Mouse (Mus musculus) heart, embryonic 10.5 days (tissue): ENCODE data around the gene Ilf3. TPM values are rescaled to one million over a fixed set of nuclear protein-coding genes. Genes with fewer than 3 reads are reported as not detected.
A peak's percentile ranks its signal among the peaks of the same experiment; 100 is the strongest.
"Not testable (repeated sequence)": the region's sequence is repeated elsewhere in the genome, so short reads cannot be mapped to it uniquely, and the experiment has no call there.

Source experiments
- DNase-seq: peaks from one replicate; pipeline ENCODE4 v3.0.0-alpha.2; 2017; ENCODE audit warnings: low spot score
- H3K27ac ChIP-seq: fragments of 300-500 bp; sonication (generic); 2 replicates; pipeline ENCODE4 v1.5.1; 2016; ENCODE audit warnings: mild to moderate bottlenecking
- H3K27me3 ChIP-seq: fragments of 300-500 bp; sonication (generic); 2 replicates; pipeline ENCODE4 v1.6.1; 2016; ENCODE audit warnings: mild to moderate bottlenecking; ENCODE audit not compliant: poor library complexity, insufficient read depth, severe bottlenecking
- H3K36me3 ChIP-seq: fragments of 300-500 bp; sonication (generic); 2 replicates; pipeline ENCODE4 v1.6.1; 2016; ENCODE audit warnings: mild to moderate bottlenecking, moderate library complexity
- H3K4me1 ChIP-seq: fragments of 300-500 bp; sonication (generic); 2 replicates; pipeline ENCODE4 v1.6.1; 2016; ENCODE audit warnings: mild to moderate bottlenecking
- H3K4me3 ChIP-seq: fragments of 300-500 bp; sonication (generic); 2 replicates; pipeline ENCODE4 v1.5.1; 2016; ENCODE audit warnings: mild to moderate bottlenecking, moderate library complexity
- H3K9me3 ChIP-seq: fragments of 300-500 bp; sonication (generic); 2 replicates; pipeline ENCODE4 v1.6.1; 2016; ENCODE audit warnings: mild to moderate bottlenecking, moderate library complexity
- WGBS: fragments of 180-500 bp; shearing (Covaris S2); methylation state at CpG from one replicate; pipeline ENCODE4 v1.1.7; 2016; 5-methylcytosine and 5-hydroxymethylcytosine counted together
- polyA plus RNA-seq: library from polyadenylated mRNA; unstranded; fragments of >200 nt; fragmentation: Nextera tagmentation; extraction: Ambion mirVana; gene quantifications from 2 replicates; pipeline ENCODE4 v1.2.1, GENCODE M21; 2016

Ilf3 gene
- polyA plus RNA-seq, result 166 and 197 TPM in 2 replicates

- no peaks in the 10 kb centered on the region for H3K9me3 ChIP-seq
- H3K4me3 ChIP-seq, result peak within 1 kb of the TSS; percentile 93
- H3K36me3 ChIP-seq, result peaks cover 12% of the 10 kb centered on the region
- WGBS, result under 1% methylated on average over 66 of the region's 66 CpGs
- peak; percentile 100 for DNase-seq
- no peaks in the 10 kb centered on the region for H3K27me3 ChIP-seq
- peak within 1 kb of the TSS; percentile 95 for H3K27ac ChIP-seq
- peaks cover 8% of the 10 kb centered on the region; the same call in 1 of the 2 replicates for H3K4me1 ChIP-seq
These were observed at the start of gene Ilf3 for GRCm38 (mm10) chr9:21367357-21368111. Ilf3 (plus strand) TSS chr9:21367871.

DNA sequence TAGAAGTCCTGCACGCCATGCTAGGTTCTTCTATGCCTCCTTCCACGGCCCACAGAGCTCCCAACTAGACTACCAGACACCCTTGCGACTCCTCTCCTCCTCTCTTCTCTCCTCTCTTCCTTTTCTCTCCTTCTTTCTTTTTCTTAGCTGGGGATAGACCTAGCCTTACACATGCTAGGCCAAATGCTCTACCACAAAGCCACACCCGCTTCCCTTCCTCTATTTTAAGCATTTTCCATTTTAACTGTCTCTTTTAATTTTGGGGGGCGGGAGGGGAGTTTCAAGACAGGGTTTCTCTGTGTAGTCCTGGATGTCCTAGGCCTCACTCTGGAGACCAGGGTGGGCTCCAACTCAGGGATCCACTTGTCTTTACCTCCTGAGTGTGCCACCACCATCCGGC is 48.9 kb upstream of the Ilf3 start:
- no peak for DNase-seq
- no peak overlapping the region for H3K4me3 ChIP-seq
- H3K36me3 ChIP-seq, result no peaks in the 10 kb centered on the region
- H3K4me1 ChIP-seq, result peaks cover 27% of the 10 kb centered on the region
- no peak overlapping the region for H3K27ac ChIP-seq
- 88% methylated on average over 6 of the region's 6 CpGs for WGBS
- no peaks in the 10 kb centered on the region for H3K27me3 ChIP-seq
- no peaks in the 10 kb centered on the region for H3K9me3 ChIP-seq

DNA sequence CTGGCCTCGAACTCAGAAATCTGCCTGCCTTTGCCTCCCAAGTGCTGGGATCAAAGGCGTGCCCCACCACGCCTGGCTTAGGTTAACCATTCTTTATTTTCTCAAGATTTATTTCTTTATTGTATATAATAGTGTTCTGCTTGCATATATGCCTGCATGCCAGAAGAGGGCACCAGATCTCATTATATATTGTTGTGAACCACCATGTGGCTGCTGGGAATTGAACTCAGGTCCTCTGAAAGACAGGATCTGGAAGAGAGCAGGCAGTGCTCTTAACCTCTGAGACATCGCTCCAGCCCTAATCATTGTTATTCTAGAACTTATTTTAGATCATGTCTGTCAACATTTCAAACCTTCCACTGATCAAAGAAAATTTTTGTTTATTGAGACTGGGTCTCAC is 48.2 kb upstream of the Ilf3 start:
- 91% methylated on average over 4 of the region's 4 CpGs for WGBS
- no peak for DNase-seq
- H3K36me3 ChIP-seq, result 0 out of 2 replicates have a peak, but pooled peaks cover 4% of the 10 kb centered on the region
- peaks cover 27% of the 10 kb centered on the region for H3K4me1 ChIP-seq
- H3K9me3 ChIP-seq, result no peaks in the 10 kb centered on the region
- H3K27me3 ChIP-seq, result no peaks in the 10 kb centered on the region
- no peak overlapping the region for H3K4me3 ChIP-seq
- no peak overlapping the region for H3K27ac ChIP-seq

DNA sequence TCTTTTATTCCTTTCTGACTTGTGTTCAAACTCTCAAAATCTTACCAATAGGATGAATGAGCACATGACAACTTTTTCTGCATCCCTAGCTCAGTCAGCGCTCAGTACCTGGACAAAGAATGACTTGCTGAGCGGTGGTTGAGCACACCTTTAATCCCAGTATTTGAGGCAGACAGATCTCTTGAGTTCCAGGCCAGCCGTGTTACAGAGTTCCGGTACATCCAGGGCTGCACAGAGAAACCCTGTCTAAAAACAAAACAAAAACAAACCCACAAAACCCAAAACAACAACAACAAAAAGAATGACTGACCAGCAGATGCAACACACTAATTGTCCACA is 47.4 kb upstream of the Ilf3 start:
- Histone ChIP-seq H3K36me3 (0 out of 2 replicates have a peak, but pooled peaks cover 9% of the 10 kb centered on the region), H3K27me3 (no peaks in the 10 kb centered on the region), H3K4me1 (peaks cover 25% of the 10 kb centered on the region), H3K4me3 (peak overlapping the region; percentile 90), H3K9me3 (no peaks in the 10 kb centered on the region), H3K27ac (peak overlapping the region; percentile 93; the same call in 1 of the 2 replicates)
- no peak for DNase-seq
- 27% methylated on average over 4 of the region's 4 CpGs for WGBS

DNA sequence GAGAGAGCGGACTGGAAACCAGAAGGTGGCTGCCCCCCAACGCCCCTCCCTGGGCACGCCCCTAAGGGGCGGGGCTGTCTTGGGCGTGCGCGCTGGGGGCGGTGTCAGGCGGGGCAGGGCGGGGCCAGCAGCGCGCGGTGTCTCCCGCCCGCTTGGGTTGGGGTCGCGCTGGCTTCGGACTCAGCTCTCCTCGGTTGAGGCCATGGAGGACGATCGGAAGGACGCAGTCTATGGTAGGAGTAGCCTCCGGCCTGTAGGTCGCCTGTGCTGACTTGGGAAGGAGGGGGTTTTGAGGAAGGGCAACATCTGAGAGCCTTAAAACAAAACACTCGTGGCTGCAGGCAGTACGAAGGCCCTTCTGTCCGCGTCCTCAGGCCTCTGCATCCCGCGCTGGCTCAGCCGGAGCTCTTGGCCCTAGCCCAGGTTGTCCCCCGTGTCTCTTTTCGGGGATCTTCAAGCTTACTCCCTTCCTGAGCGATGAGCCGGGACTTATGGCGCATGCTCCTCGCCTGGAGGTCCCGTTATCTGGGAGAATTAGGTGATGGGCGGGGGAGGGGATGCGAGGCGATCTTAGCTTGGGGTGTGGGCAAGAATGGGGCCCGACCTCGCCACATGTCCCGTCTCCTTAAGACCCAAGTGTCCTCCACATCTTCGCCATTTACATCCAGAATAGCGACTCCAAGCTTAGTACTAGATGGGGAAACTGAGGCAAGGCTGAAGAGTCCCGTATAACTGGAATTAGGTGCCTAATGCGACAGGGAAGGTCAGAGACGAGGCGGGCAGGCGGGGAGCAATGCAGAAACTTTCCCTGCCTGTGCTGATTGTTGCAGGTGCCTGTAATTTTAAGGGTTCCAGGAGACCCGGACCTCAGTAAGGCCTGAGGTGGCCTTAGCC is 46.8 kb upstream of the Ilf3 start, which contains the start of gene Slc44a2:
Gene Slc44a2, plus strand, starts transcription at position 80 of the 894 bp plus-strand sequence.
- H3K36me3 ChIP-seq, result 0 out of 2 replicates have a peak, but pooled peaks cover 11% of the 10 kb centered on the region
- peak within 1 kb of the TSS; percentile 90 for H3K4me3 ChIP-seq
- WGBS, result under 1% methylated on average over 52 of the region's 52 CpGs
- peaks cover 27% of the 10 kb centered on the region for H3K4me1 ChIP-seq
- H3K27me3 ChIP-seq, result no peaks in the 10 kb centered on the region
- DNase-seq, result peak; percentile 93
- no peaks in the 10 kb centered on the region for H3K9me3 ChIP-seq
- peak within 1 kb of the TSS; percentile 93 for H3K27ac ChIP-seq

DNA sequence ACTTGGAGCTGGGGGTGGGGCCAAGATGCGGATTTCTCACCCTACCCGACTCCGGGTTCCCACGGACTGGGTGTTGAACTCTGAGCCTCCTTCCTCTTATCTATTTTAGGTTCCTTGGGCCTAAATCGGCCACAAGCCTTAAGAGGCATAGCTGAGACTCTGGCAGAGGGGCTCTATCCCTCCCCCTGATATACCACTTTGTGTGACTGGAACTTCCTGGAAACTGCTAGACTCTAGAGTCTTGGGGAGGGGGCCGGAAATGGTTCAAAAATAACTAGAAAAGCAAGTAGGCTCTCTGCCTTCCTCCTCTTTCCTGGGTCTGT is 46.2 kb upstream of the Ilf3 start:
- H3K9me3 ChIP-seq, result no peaks in the 10 kb centered on the region
- H3K36me3 ChIP-seq, result 0 out of 2 replicates have a peak, but pooled peaks cover 13% of the 10 kb centered on the region
- H3K27ac ChIP-seq, result peak overlapping the region; percentile 93
- peak overlapping the region; percentile 90 for H3K4me3 ChIP-seq
- no peaks in the 10 kb centered on the region for H3K27me3 ChIP-seq
- DNase-seq, result no peak
- H3K4me1 ChIP-seq, result peaks cover 29% of the 10 kb centered on the region
- 5% methylated on average over 6 of the region's 6 CpGs for WGBS

DNA sequence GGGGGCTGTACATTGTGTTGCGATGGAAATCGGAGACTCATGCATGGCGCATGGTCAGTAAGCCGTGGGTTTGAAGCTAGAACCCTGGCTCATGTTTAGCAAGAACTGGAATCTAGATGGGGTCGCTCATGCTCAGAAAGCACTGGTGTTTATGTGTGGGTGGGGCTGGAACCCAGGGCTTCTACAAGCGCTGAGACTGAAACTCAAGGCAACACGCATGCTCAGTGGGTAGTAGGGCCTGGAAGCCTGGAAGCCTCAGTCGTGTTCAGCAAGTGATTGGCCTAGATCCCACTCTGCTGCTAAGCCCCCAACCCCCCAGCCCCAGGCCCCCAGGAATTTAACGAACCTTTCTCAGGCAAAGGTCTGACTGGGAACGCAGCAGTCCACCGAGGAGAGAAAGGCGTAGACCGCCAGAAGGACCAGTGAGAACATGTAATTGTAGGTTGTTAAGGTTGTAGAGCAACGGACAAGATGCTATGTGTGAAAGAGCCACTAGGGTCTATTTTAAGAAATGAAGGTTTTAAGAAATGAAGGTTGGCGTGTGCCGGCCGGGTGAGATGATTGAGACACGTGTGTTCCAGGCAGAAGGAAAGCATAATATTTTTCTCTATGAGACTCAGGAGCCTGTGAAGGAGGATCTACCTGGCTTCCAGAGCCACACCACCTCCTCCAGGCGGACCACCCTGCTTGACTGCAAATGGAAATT is 45.3 kb upstream of the Ilf3 start:
- H3K4me3 ChIP-seq, result peak overlapping the region; percentile 90
- H3K9me3 ChIP-seq, result no peaks in the 10 kb centered on the region
- 78% methylated on average over 19 of the region's 19 CpGs for WGBS
- no peaks in the 10 kb centered on the region for H3K27me3 ChIP-seq
- H3K27ac ChIP-seq, result peak overlapping the region; percentile 93; the same call in 1 of the 2 replicates
- peaks cover 29% of the 10 kb centered on the region for H3K4me1 ChIP-seq
- no peak for DNase-seq
- H3K36me3 ChIP-seq, result 0 out of 2 replicates have a peak, but pooled peaks cover 13% of the 10 kb centered on the region

- H3K36me3 ChIP-seq, result 0 out of 2 replicates have a peak, but pooled peaks cover 13% of the 10 kb centered on the region
- not testable (repeated sequence) for H3K4me3 ChIP-seq, H3K9me3 ChIP-seq, H3K27me3 ChIP-seq, H3K27ac ChIP-seq, DNase-seq
- WGBS, result 83% methylated on average over 8 of the region's 8 CpGs
- H3K4me1 ChIP-seq, result peaks cover 29% of the 10 kb centered on the region
These were observed 44.8 kb upstream of the Ilf3 start for GRCm38 (mm10) chr9:21322917-21323297.

DNA sequence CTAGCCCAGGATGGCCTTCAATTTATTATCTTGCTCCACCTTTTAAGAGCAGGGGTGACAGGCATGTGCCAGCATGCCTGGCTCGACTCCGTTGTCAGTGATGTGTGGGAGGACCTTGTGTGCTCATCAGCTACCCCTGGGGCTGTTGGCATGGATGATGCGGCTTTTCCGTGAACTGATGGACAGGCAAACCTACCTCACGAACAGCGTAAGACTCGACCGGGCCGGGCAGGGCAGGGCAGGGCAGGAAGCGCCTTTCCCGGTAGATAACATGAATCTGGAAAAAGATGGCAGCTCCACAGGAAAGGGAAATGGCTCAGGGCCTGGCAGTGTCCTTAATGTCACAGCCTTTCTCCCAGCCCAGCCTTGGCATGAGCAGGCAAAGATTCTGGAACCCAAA is 43.4 kb upstream of the Ilf3 start:
- Histone ChIP-seq H3K27ac (no peak overlapping the region), H3K9me3 (no peaks in the 10 kb centered on the region), H3K27me3 (no peaks in the 10 kb centered on the region), H3K4me1 (peaks cover 35% of the 10 kb centered on the region), H3K36me3 (0 out of 2 replicates have a peak, but pooled peaks cover 13% of the 10 kb centered on the region), H3K4me3 (no peak overlapping the region; the same call in 1 of the 2 replicates)
- 68% methylated on average over 11 of the region's 11 CpGs for WGBS
- DNase-seq, result no peak

DNA sequence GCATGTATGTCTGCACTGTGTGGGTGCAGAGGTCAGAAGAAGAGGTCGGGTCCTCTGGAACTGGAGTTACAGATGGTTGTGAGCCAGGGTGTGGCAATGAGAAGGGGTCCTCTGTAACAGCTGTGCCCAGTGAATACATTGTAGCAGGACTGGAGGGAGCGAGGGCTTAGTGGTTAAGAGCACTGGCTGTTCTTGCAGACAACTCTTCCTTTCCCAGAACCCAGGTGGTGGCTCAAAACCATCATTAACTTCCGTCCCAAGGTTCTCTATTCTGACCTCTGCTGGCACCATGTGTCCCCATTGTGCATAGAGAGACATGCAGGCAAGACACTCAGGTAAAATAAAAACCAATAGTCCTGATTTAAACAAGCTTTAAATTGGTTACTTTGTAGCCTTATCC is 40.1 kb upstream of the Ilf3 start:
- Histone ChIP-seq H3K4me3 (no peak overlapping the region), H3K9me3 (no peaks in the 10 kb centered on the region), H3K36me3 (0 out of 2 replicates have a peak, but pooled peaks cover 17% of the 10 kb centered on the region), H3K27ac (no peak overlapping the region), H3K27me3 (no peaks in the 10 kb centered on the region), H3K4me1 (peaks cover 34% of the 10 kb centered on the region)
- WGBS, result 78% methylated on average over 3 of the region's 3 CpGs
- no peak for DNase-seq

GRCm38 (mm10) chr9:21328041-21328440 is 39.6 kb upstream of the Ilf3 start:
- peaks cover 37% of the 10 kb centered on the region for H3K4me1 ChIP-seq
- 82% methylated on average over 3 of the region's 3 CpGs for WGBS
- no peaks in the 10 kb centered on the region for H3K9me3 ChIP-seq
- no peak for DNase-seq
- no peaks in the 10 kb centered on the region for H3K27me3 ChIP-seq
- no peak overlapping the region for H3K4me3 ChIP-seq
- H3K27ac ChIP-seq, result no peak overlapping the region
- H3K36me3 ChIP-seq, result 0 out of 2 replicates have a peak, but pooled peaks cover 17% of the 10 kb centered on the region

- Histone ChIP-seq H3K27me3 (no peaks in the 10 kb centered on the region), H3K4me3 (no peak overlapping the region), H3K36me3 (0 out of 2 replicates have a peak, but pooled peaks cover 17% of the 10 kb centered on the region), H3K27ac (peak overlapping the region; percentile 52), H3K4me1 (peaks cover 41% of the 10 kb centered on the region), H3K9me3 (no peaks in the 10 kb centered on the region)
- DNase-seq, result no peak
- WGBS, result 40% methylated on average over 3 of the region's 5 CpGs
These were observed 38.6 kb upstream of the Ilf3 start for GRCm38 (mm10) chr9:21329041-21329440.
